Mouse (Mus musculus) liver, embryonic 12.5 days (tissue): Measurements from ENCODE around the gene Scrn3. TPM values are rescaled to one million over a fixed set of nuclear protein-coding genes. Genes with fewer than 3 reads are reported as not detected.

ENCODE experiments used
- ATAC-seq: fragments of 200-750 bp; cut with Nextera tagmentation; 2 replicates; pipeline ENCODE4 v1.8.0; 2017; ENCODE audit warnings: moderate number of reproducible peaks, mild to moderate bottlenecking, moderate library complexity
- H3K27ac ChIP-seq: fragments of 300-500 bp; sonication (generic); 2 replicates; pipeline ENCODE4 v1.5.1; 2016; ENCODE audit warnings: mild to moderate bottlenecking
- H3K27me3 ChIP-seq: fragments of 300-500 bp; sonication (generic); replicated peaks from 2 replicates; pipeline ENCODE4 v1.6.1; 2016; ENCODE audit warnings: mild to moderate bottlenecking, moderate library complexity
- H3K36me3 ChIP-seq: fragments of 300-500 bp; sonication (generic); 2 replicates; pipeline ENCODE4 v1.6.1; 2016; ENCODE audit warnings: mild to moderate bottlenecking, moderate library complexity
- H3K4me1 ChIP-seq: fragments of 300-500 bp; sonication (generic); 2 replicates; pipeline ENCODE4 v1.6.1; 2016
- H3K4me2 ChIP-seq: fragments of 300-500 bp; sonication (generic); 2 replicates; pipeline ENCODE4 v1.6.1; 2016; ENCODE audit warnings: mild to moderate bottlenecking, moderate library complexity
- H3K4me3 ChIP-seq: fragments of 300-500 bp; sonication (generic); 2 replicates; pipeline ENCODE4 v1.5.1; 2016; ENCODE audit warnings: mild to moderate bottlenecking, moderate library complexity
- H3K9ac ChIP-seq: fragments of 300-500 bp; sonication (generic); 2 replicates; pipeline ENCODE4 v1.6.1; 2016; ENCODE audit warnings: mild to moderate bottlenecking, moderate library complexity
- H3K9me3 ChIP-seq: fragments of 300-500 bp; sonication (generic); replicated peaks from 2 replicates; pipeline ENCODE4 v1.6.1; 2016; ENCODE audit warnings: mild to moderate bottlenecking, moderate library complexity
- WGBS: fragments of 180-500 bp; shearing (Covaris S2); methylation state at CpG from one replicate; pipeline ENCODE4 v1.1.7; 2016; ENCODE audit not compliant: insufficient replicate concordance; 5-methylcytosine and 5-hydroxymethylcytosine counted together
- polyA plus RNA-seq: library from polyadenylated mRNA; unstranded; fragments of >200 nt; fragmentation: Nextera tagmentation; extraction: Ambion mirVana; gene quantifications from 2 replicates; pipeline ENCODE4 v1.2.1, GENCODE M21; 2016

Gene Scrn3
- polyA plus RNA-seq, 1 experiment from 2014 or later, result 27.1 TPM

DNA sequence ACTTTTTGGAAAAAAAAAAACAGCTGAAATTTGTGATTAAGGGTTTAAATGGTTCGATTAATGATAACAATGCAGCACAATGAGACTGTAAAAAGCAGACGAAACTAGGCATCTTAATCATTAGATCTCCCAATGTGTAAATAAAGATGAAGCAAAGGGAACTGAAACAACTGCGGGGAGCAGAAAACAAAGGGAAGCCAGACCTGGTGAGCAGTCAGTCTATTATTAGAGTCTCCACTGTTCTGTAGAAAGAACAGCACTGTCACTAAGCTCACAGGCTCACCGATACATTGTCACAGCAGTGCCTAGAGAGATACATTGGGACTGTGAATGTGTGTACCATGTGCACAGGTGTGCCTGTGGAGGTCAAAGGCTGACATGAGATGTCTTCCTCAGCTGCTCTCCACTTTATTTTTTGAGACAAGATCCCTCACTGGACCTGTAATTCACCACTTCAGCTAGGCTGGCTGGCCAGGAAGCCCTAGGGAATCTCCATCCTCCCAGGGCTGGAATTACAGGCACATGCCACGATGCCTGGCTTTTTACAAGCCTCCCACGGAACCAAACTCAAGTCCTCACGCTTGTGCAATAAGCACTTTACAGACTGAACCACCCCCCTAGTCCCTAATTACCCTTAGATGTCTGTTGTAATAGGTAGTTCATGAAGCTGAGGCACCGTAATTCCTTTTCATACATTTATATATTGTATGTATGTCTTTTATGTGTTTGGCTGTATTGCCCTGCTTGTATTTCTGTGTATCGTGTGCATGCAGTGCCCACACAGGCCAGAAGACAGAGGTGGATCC lies 59.3 kb downstream of the Scrn3 start:
- Histone ChIP-seq H3K36me3 (peaks cover 6% of the 10 kb centered on the region), H3K9ac (no peak overlapping the region), H3K4me3 (no peak overlapping the region), H3K27me3 (no peaks in the 10 kb centered on the region; the same call in 1 of the 2 replicates), H3K4me2 (no peak overlapping the region), H3K27ac (no peak overlapping the region), H3K4me1 (no peaks in the 10 kb centered on the region), H3K9me3 (no peaks in the 10 kb centered on the region)
- no peak for ATAC-seq
- 73% methylated on average over 9 of the region's 9 CpGs for WGBS

DNA sequence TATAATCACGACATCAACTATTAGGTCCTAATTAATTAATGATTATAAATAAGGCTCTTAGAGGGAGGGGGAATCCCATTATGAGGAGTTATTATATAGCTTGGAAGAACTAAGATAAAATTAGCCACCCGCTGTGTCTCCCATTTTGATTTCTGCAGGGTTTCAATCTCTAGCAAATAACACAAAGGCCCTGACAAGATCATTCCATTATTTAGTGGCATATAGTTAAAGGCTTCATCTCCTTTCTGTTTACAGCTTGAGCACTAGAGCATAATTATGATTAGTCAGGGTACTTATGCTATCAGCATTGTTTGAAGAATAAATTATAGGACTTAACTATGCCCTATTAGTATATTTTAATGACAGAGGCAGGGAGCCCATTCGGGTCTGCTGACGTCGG lies 65.9 kb downstream of the Scrn3 start:
- H3K27ac ChIP-seq, result no peak overlapping the region
- H3K4me1 ChIP-seq, result no peaks in the 10 kb centered on the region
- H3K4me3 ChIP-seq, result no peak overlapping the region
- H3K9ac ChIP-seq, result no peak overlapping the region
- 87% methylated on average over 5 of the region's 5 CpGs for WGBS
- H3K4me2 ChIP-seq, result no peak overlapping the region
- no peak for ATAC-seq
- H3K36me3 ChIP-seq, result peaks cover 21% of the 10 kb centered on the region
- no peaks in the 10 kb centered on the region; the same call in 1 of the 2 replicates for H3K27me3 ChIP-seq
- H3K9me3 ChIP-seq, result no peaks in the 10 kb centered on the region

DNA sequence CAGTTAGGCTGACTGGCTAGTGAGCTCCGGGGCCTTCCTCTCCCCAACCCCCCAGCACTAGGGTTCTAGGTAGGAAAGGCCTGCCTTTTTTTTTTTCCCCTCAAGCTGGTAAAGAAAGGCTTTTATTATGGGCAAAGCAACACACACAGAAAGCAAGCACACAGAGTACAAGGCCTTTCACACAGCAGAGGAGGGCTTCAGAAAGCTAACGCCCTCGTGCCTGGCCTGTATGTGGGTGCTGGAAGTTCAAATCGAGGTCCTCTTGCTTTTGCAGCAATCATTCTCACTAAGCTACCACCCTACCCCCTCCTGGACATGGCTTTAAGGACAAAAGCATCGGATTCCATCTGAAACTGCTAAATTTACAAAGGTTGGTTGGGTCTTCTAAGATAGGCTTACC lies 67.3 kb downstream of the Scrn3 start:
- ATAC-seq, result no peak
- no peak overlapping the region for H3K9ac ChIP-seq
- H3K4me2 ChIP-seq, result no peak overlapping the region
- H3K36me3 ChIP-seq, result peaks cover 21% of the 10 kb centered on the region
- WGBS, result 78% methylated on average over 5 of the region's 5 CpGs
- no peaks in the 10 kb centered on the region; the same call in 1 of the 2 replicates for H3K27me3 ChIP-seq
- H3K4me3 ChIP-seq, result no peak overlapping the region
- H3K9me3 ChIP-seq, result no peaks in the 10 kb centered on the region
- H3K27ac ChIP-seq, result no peak overlapping the region
- peaks cover 10% of the 10 kb centered on the region for H3K4me1 ChIP-seq

DNA sequence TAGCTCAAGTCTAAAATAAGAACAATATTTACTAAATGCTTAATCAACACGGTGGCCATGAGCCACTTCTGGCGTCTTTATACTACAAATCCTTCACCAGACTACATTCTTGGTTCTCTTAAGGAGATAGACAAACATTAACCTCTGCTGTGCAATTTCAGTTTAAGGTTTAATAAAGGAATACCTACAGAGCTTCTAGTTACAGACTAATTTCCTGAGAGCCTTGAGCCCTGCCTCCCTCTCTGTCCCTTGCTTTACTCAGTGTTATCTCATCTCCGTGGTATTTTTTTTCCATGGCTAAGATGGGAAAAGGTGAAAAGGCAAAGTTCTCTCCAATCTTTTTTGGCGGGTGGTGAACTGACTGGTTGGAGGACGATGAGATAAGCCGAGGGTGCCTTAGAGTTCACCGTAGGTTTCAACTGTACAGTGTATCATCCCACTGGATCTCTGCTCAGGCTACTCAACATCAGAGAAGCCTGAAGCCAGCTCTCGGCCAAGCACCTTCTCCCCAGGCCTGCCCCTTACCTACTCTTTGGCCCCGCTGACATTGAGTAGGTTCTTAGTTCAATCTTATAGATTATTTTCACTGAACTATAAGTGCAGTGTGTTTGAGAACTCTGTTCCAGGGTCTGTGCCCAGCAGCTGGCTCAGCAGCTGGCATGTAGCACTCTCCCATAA lies 68.0 kb downstream of the Scrn3 start:
- Histone ChIP-seq H3K4me2 (no peak overlapping the region), H3K4me1 (peaks cover 18% of the 10 kb centered on the region), H3K27me3 (no peaks in the 10 kb centered on the region; the same call in 1 of the 2 replicates), H3K4me3 (no peak overlapping the region), H3K36me3 (peaks cover 21% of the 10 kb centered on the region), H3K9me3 (no peaks in the 10 kb centered on the region), H3K9ac (no peak overlapping the region), H3K27ac (no peak overlapping the region)
- 63% methylated on average over 9 of the region's 9 CpGs for WGBS
- ATAC-seq, result no peak

DNA sequence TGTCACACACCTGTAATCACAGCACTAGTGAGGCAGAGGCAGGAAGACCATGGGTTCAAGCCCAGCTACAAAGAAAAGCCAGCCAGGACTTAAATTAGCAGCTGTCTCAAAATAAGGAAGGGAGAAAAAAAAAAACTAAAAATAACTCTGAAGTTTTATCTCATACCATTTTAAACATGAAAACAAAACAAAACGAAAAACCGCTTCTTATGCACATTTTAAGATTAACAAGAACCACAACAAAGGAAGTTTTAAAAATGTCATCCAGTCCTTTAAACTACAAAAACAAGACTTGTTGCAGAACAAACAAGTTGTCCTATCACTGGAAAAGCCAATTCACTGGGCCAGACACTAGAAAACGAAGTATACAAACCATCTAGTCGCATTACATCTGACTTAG lies 72.8 kb downstream of the Scrn3 start:
- whole genome bisulfite sequencing, result 69% methylated on average over 4 of the region's 4 CpGs
- no peak for ATAC-seq
- Histone ChIP-seq H3K36me3 (peaks cover 14% of the 10 kb centered on the region), H3K9me3 (no peaks in the 10 kb centered on the region), H3K4me2 (peak overlapping the region; percentile 99), H3K27me3 (0 out of 2 replicates have a peak, but pooled peaks cover 3% of the 10 kb centered on the region), H3K27ac (peak overlapping the region; percentile 86), H3K9ac (peak overlapping the region; percentile 84), H3K4me3 (peak overlapping the region; percentile 81), H3K4me1 (peaks cover 28% of the 10 kb centered on the region)

DNA sequence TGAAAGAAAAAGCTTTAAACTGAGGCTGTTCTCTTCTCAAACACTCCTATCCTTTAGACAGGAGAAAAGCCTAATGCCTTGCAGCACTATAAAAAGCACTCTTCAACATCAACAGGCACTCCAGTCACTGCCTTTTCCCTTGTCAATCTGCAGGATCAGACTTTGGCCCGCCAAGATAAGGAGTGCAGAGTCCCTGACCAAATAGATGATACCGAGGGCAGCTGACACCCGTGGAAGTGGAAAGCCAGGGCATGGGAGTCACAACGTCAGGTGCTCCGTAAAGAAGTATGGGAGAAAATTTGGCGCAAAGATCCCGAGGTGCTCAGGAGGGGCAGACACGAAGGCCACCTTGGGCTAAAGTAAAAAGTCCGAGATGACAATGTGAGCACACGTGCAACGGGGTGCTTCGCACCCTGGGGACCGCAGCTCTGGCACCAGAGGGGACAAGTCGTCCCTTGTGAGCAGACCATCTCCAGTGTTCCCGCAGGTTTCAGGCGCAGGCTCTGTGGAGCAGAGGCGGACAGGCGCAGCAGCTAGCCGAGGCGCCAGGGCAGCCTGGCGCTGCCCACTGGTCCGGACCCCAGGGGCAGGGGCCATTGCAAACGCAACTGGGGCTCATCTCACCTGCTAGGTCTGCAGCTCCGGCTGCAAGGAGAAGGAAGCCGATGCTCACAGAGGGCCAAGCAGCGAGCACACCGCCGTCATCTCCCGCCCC lies 73.4 kb downstream of the Scrn3 start:
- H3K4me1 ChIP-seq, result peaks cover 28% of the 10 kb centered on the region
- peaks cover 11% of the 10 kb centered on the region for H3K36me3 ChIP-seq
- H3K9me3 ChIP-seq, result no peaks in the 10 kb centered on the region
- H3K9ac ChIP-seq, result peak overlapping the region; percentile 84
- H3K4me2 ChIP-seq, result peak overlapping the region; percentile 99
- under 1% methylated on average over 29 of the region's 29 CpGs for WGBS
- H3K4me3 ChIP-seq, result peak overlapping the region; percentile 81
- H3K27ac ChIP-seq, result peak overlapping the region; percentile 86
- 0 out of 2 replicates have a peak, but pooled peaks cover 3% of the 10 kb centered on the region for H3K27me3 ChIP-seq
- ATAC-seq, result 0 out of 2 replicates have a peak, but pooled peaks have one; percentile 0

DNA sequence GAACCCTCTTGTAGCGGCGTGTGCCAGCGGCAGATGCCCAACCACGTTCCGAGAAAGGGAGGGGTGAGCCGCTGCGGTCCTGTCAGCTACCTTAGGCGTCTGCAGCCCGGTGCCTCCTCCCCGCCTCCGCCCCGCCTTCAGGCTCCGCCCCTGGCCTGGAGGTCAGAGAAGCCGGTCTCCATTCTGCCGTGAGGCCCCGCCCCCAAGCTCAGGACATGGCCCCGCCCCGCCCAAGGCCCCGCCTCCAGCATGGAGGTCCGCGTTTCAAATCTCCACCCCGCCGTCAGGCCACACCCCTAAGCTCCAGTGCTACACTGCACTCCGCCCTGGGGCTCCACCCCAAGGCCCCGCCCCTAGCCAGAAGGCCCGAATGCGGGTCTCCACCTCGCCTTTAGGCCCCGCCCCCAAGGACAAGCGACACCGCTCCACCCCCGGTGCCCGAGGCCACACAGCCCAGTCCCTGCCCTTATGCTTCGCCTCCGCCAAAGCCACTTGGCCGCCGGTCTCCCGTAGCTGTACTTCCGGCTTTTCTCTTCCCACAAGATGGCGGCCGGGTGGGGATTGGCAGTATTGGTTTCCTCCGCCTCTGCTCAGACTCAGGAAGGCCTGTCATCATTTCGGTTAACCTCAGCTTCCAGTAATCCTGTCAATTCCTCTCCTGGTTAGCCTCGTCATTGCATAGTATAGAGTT lies 74.1 kb downstream of the Scrn3 start, which contains the start of gene Gpr155:
TSS of gene Gpr155 (minus strand) at position 217 of the 691 bp plus-strand sequence.
- H3K27me3 ChIP-seq, result 0 out of 2 replicates have a peak, but pooled peaks cover 6% of the 10 kb centered on the region
- H3K4me2 ChIP-seq, result peak within 1 kb of the TSS; percentile 99
- H3K9ac ChIP-seq, result peak within 1 kb of the TSS; percentile 84
- WGBS, result under 1% methylated on average over 44 of the region's 44 CpGs
- peak; percentile 97 for ATAC-seq
- H3K4me1 ChIP-seq, result peaks cover 28% of the 10 kb centered on the region
- peaks cover 9% of the 10 kb centered on the region for H3K36me3 ChIP-seq
- H3K9me3 ChIP-seq, result no peaks in the 10 kb centered on the region
- peak within 1 kb of the TSS; percentile 87 for H3K27ac ChIP-seq
- peak within 1 kb of the TSS; percentile 81 for H3K4me3 ChIP-seq

Other genes starting within 250 kb of the Scrn3 start
- 72.7 and 77.3 TPM in 2 replicates for gene Ola1, start 93.7 kb upstream of the Scrn3 start, polyA plus RNA-seq
- gene Sp9, start 40.7 kb upstream of the Scrn3 start, polyA plus RNA-seq, result not detected in 2 replicates
- 17.4 and 19.1 TPM in 2 replicates for gene Cir1, start 100 bp downstream of the Scrn3 start, polyA plus RNA-seq
- 8.7 and 9.2 TPM in 2 replicates for gene Gpr155, start 74.0 kb downstream of the Scrn3 start, polyA plus RNA-seq
- 5.7 and 6.1 TPM in 2 replicates for gene Wipf1, start 217.1 kb downstream of the Scrn3 start, polyA plus RNA-seq